29 mouse cellular contexts compared by ENCODE assay signal in genomic region chr3:37553371-37554033, GRCm38 (mm10).
A peak's percentile ranks its signal among the peaks of the same experiment; 100 is the strongest.
DNase-seq lines count a peak whose midpoint lies in the region; ATAC-seq and TF ChIP-seq lines count a peak whose summit lies in the region.
"Had no signal": no experiment of that assay in that cellular context is flagged by ENCODE, and none has a peak within 500 bp of the region (broad histone marks: within the 10 kb centered on the region; RNA-seq: fewer than 3 reads in every experiment).

No protein-coding gene starts in this region.

- H3K4me3 ChIP-seq in liver, embryonic 12.5 days: no peak overlapping the region
- no peak overlapping the region for H3K4me3 ChIP-seq in liver, postnatal 0 days (ENCODE audit: low read depth, low read length)
- H3K4me3 ChIP-seq in forebrain, embryonic 14.5 days (ENCODE audit: low read depth, low read length): no peak overlapping the region
- H3K4me3 ChIP-seq: embryonic facial prominence, embryonic 10.5 days; embryonic facial prominence, embryonic 15.5 days; forebrain, embryonic 10.5 days; stomach, embryonic 15.5 days had no signal

- H3K4me1 ChIP-seq in liver, embryonic 12.5 days: peaks cover 96% of the 10 kb centered on the region
- peaks cover 37% of the 10 kb centered on the region for H3K4me1 ChIP-seq in liver, postnatal 0 days (ENCODE audit: insufficient read depth)
- H3K4me1 ChIP-seq in forebrain, embryonic 14.5 days (ENCODE audit: control insufficient read depth, insufficient read depth, low read length): no peaks in the 10 kb centered on the region

- no peaks in the 10 kb centered on the region for H3K36me3 ChIP-seq in liver, embryonic 12.5 days
- H3K36me3 ChIP-seq in liver, postnatal 0 days (replicated peaks; ENCODE audit: insufficient read depth, low read length): no peaks in the 10 kb centered on the region
- H3K36me3 ChIP-seq in forebrain, embryonic 14.5 days (ENCODE audit: control insufficient read depth, insufficient read depth, low read length): no peaks in the 10 kb centered on the region
- H3K36me3 ChIP-seq: embryonic facial prominence, embryonic 10.5 days; embryonic facial prominence, embryonic 15.5 days; stomach, embryonic 15.5 days had no signal

- TF ChIP-seq EP300 in liver, postnatal 0 days (IDR thresholded peaks at IDR 0.05; ENCODE audit: low read depth): peak; percentile 98

- H3K4me2 ChIP-seq in liver, embryonic 12.5 days: peak overlapping the region; percentile 39
- H3K4me2 ChIP-seq in liver, postnatal 0 days (ENCODE audit: low read depth, low read length): peak overlapping the region; percentile 7; the same call in 1 of the 2 replicates
- H3K4me2 ChIP-seq in forebrain, embryonic 14.5 days (ENCODE audit: low read length): no peak overlapping the region
- H3K4me2 ChIP-seq: embryonic facial prominence, embryonic 15.5 days; heart, embryonic 11.5 days; hindbrain, embryonic 14.5 days; stomach, embryonic 15.5 days had no signal

- peak overlapping the region; percentile 44 for H3K9ac ChIP-seq in liver, embryonic 12.5 days
- H3K9ac ChIP-seq in liver, postnatal 0 days (replicated peaks): no peak overlapping the region
- no peak overlapping the region for H3K9ac ChIP-seq in forebrain, embryonic 14.5 days (ENCODE audit: low read length)
- H3K9ac ChIP-seq: embryonic facial prominence, embryonic 15.5 days; hindbrain, embryonic 14.5 days; stomach, embryonic 15.5 days had no signal

- H3K27me3 ChIP-seq in liver, embryonic 12.5 days (replicated peaks): no peaks in the 10 kb centered on the region
- H3K27me3 ChIP-seq in liver, postnatal 0 days (ENCODE audit: insufficient read depth, low read length): no peaks in the 10 kb centered on the region
- no peaks in the 10 kb centered on the region for H3K27me3 ChIP-seq in forebrain, embryonic 14.5 days (replicated peaks; ENCODE audit: control insufficient read depth, insufficient read depth, low read length)
- H3K27me3 ChIP-seq: embryonic facial prominence, embryonic 15.5 days; megakaryocyte, embryonic 14.5 days; Patski; stomach, embryonic 15.5 days had no signal

- peak overlapping the region; percentile 97 for H3K27ac ChIP-seq in liver, embryonic 12.5 days
- H3K27ac ChIP-seq in liver, postnatal 0 days (ENCODE audit: low read depth): peak overlapping the region; percentile 81
- no peak overlapping the region for H3K27ac ChIP-seq in forebrain, embryonic 14.5 days (ENCODE audit: low read depth, low read length)
- H3K27ac ChIP-seq: embryonic facial prominence, embryonic 10.5 days; embryonic facial prominence, embryonic 15.5 days; forebrain, embryonic 10.5 days; hindbrain, embryonic 14.5 days; stomach, embryonic 15.5 days had no signal

- peak; percentile 63 for ATAC-seq in common myeloid progenitor, adult 5-6 weeks (replicated peaks; ENCODE audit: low read depth, poor library complexity, severe bottlenecking)
- ATAC-seq in liver, embryonic 12.5 days: peak; percentile 73
- ATAC-seq in liver, postnatal 0 days: peak; percentile 82
- ATAC-seq in forebrain, embryonic 14.5 days: no peak
- ATAC-seq: forebrain, embryonic 16.5 days; Patski had no signal

- TF ChIP-seq CTCF in liver, postnatal 0 days (IDR thresholded peaks at IDR 0.05; ENCODE audit: low read depth): no peak

- H3K9me3 ChIP-seq in liver, embryonic 12.5 days (replicated peaks): no peaks in the 10 kb centered on the region
- no peaks in the 10 kb centered on the region for H3K9me3 ChIP-seq in liver, postnatal 0 days (ENCODE audit: low read length)
- no peaks in the 10 kb centered on the region for H3K9me3 ChIP-seq in forebrain, embryonic 14.5 days (replicated peaks; ENCODE audit: control insufficient read depth, low read length)
- H3K9me3 ChIP-seq: embryonic facial prominence, embryonic 10.5 days; embryonic facial prominence, embryonic 15.5 days; forebrain, embryonic 10.5 days; megakaryocyte, embryonic 14.5 days; stomach, embryonic 15.5 days had no signal

- DNase-seq in MEL-GATA-1-ER (ENCODE audit: extremely low read depth, low read depth): peak; percentile 90
- no peak for DNase-seq in liver, postnatal 0 days
- DNase-seq in forebrain, embryonic 14.5 days (ENCODE audit: low spot score): no peak
- no peak for DNase-seq in right cerebral cortex, postnatal 36 days (ENCODE audit: low spot score in 2 of 2)
- no peak for DNase-seq in frontal cortex, postnatal 25 days (ENCODE audit: low spot score in 2 of 2)
- DNase-seq in heart, postnatal 4 days: no peak
- DNase-seq: adrenal gland, postnatal 14 days; B cell, adult 2 months; cerebellum, adult 2 months; cerebellum, postnatal 14 days; gastrocnemius, postnatal 14 days; heart, adult 18-20 months; heart, postnatal 36 days; kidney, adult 11 months; kidney, postnatal 25 days; lung, postnatal 36 days; midbrain, embryonic 14.5 days; right cerebral cortex, adult 18-20 months had no signal

- 38% methylated on average over 1 of the region's 1 CpGs for WGBS in liver, embryonic 12.5 days (ENCODE audit: insufficient replicate concordance)
- 54% methylated on average over 1 of the region's 1 CpGs for WGBS in liver, postnatal 0 days (ENCODE audit: insufficient replicate concordance)
- WGBS in forebrain, embryonic 14.5 days: 94% methylated on average over 1 of the region's 1 CpGs
